Mouse (Mus musculus) stomach, postnatal 0 days (tissue): ENCODE results near the gene Hepacam.

ENCODE experiments used
- CTCF ChIP-seq: IDR thresholded peaks from 2 replicates; pipeline ENCODE4 v1.5.1; 2016; ENCODE audit warnings: antibody characterized with exemption, low read depth, mild to moderate bottlenecking, moderate library complexity
- EP300 ChIP-seq: optimal IDR thresholded peaks from 2 replicates; pipeline ENCODE3; 2016; ENCODE audit warnings: antibody characterized with exemption

DNA sequence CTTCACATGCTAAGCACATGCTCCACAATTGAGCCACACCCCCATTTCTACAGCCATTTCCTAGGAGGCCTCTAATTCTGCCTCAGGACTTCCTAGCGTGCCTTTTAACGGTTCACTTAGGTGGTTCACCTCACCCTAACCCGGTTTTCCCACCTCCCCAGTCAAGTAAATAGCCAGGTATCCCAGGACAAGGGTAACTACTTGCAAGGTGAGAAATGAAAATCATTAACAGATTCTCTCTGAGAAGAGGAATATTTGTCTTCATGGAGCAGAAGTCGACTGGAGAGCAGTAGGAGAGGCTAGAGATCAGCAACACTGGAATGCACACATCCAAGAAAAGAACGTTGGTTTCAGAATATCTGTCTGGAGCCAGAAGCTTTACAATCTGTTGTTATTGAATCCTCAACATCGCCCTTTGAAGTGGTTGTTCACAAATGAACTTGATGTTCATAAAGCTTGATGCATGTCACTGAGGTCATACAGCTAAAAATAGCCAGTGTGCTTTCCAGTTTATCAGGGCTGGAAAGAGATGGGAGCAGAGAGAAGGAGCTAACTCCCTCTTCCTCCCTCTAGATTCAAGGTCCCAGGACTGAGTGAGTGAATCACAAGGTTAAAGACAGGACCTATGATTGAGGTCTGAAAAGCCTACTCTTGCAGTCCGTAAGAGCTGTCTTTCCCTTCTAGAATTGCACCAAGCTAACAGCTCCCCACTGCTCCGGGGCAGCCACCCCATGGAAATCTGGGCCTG is 42.7 kb downstream of the Hepacam start:
- TF ChIP-seq CTCF = no peak
- no peak for TF ChIP-seq EP300
